Mouse (Mus musculus) lung, adult 2 months (tissue): ENCODE measurements around the gene Slc16a4. TPM values are rescaled to one million over a fixed set of nuclear protein-coding genes. Genes with fewer than 3 reads are reported as not detected.
A peak's percentile ranks its signal among the peaks of the same experiment; 100 is the strongest.

Source experiments
- DNase-seq: peaks from one replicate; pipeline ENCODE4 v3.0.0; 2022
- H3K4me1 ChIP-seq: fragments of 200-500 bp; 2 replicates; pipeline ENCODE4 v1.6.1; 2011; ENCODE audit warnings: low read length; ENCODE audit not compliant: control insufficient read depth, insufficient read depth
- H3K4me3 ChIP-seq: fragments of 200-500 bp; replicated peaks from 2 replicates; pipeline ENCODE3; 2011; ENCODE audit warnings: low read depth, mild to moderate bottlenecking, control low read depth, low read length; ENCODE audit errors: extremely low read depth
- CTCF ChIP-seq: fragments of 200-500 bp; IDR thresholded peaks from 2 replicates; pipeline ENCODE4 v1.5.1; 2011; ENCODE audit warnings: mild to moderate bottlenecking, low read length, control low read depth; ENCODE audit not compliant: insufficient read depth
- POLR2A ChIP-seq: fragments of 200-500 bp; IDR thresholded peaks from 2 replicates; pipeline ENCODE4 v1.6.1; 2011; ENCODE audit warnings: low read depth, mild to moderate bottlenecking, control low read depth, low read length, borderline replicate concordance; ENCODE audit errors: extremely low read depth
- WGBS: fragments of 180-500 bp; shearing (Covaris S2); methylation state at CpG from one replicate; pipeline ENCODE4 v1.1.7; 2018; 5-methylcytosine and 5-hydroxymethylcytosine counted together
- polyA plus RNA-seq: library from polyadenylated mRNA; depleted of rRNA; stranded (reverse); fragments of >200 nt; gene quantifications from 2 replicates; pipeline ENCODE4 v1.2.3, GENCODE M21; 2012

The Slc16a4 gene
- polyA plus RNA-seq, 1 experiment: 0.44 TPM

- 46% methylated on average over 8 of the region's 8 CpGs for WGBS
- DNase-seq: no peak
- no peak overlapping the region for H3K4me3 ChIP-seq
- no peaks in the 10 kb centered on the region; the same call in 1 of the 2 replicates for H3K4me1 ChIP-seq
- TF ChIP-seq POLR2A: no peak
- no peak for TF ChIP-seq CTCF
Observed at GRCm38 (mm10) chr3:107260956-107261850, 29.8 kb upstream of the Slc16a4 start.

GRCm38 (mm10) chr3:107261851-107262165, 29.2 kb upstream of the Slc16a4 start:
- no peak for DNase-seq
- WGBS: 42% methylated on average over 7 of the region's 7 CpGs
- Histone ChIP-seq H3K4me3 (no peak overlapping the region), H3K4me1 (no peaks in the 10 kb centered on the region; the same call in 1 of the 2 replicates)
- TF ChIP-seq POLR2A (no peak), CTCF (no peak)

- 68% methylated on average over 2 of the region's 2 CpGs for WGBS
- DNase-seq: no peak
- H3K4me3 ChIP-seq: no peak overlapping the region
- H3K4me1 ChIP-seq: no peaks in the 10 kb centered on the region
- TF ChIP-seq POLR2A (no peak), CTCF (no peak)
Observed at GRCm38 (mm10) chr3:107266814-107267345, 24.1 kb upstream of the Slc16a4 start.

GRCm38 (mm10) chr3:107272433-107272832, 18.6 kb upstream of the Slc16a4 start:
- no peak for DNase-seq
- TF ChIP-seq CTCF (no peak), POLR2A (no peak)

GRCm38 (mm10) chr3:107273820-107274219, 17.2 kb upstream of the Slc16a4 start:
- DNase-seq: peak; percentile 40
- Histone ChIP-seq H3K4me1 (peaks cover 2% of the 10 kb centered on the region; the same call in 1 of the 2 replicates), H3K4me3 (no peak overlapping the region)
- TF ChIP-seq POLR2A (no peak), CTCF (peak; percentile 76)
- WGBS: 11% methylated on average over 3 of the region's 3 CpGs

More at GRCm38 (mm10) chr3:107272433-107272832, 18.6 kb upstream of the Slc16a4 start:
- WGBS: 91% methylated on average over 3 of the region's 3 CpGs
- no peak overlapping the region for H3K4me3 ChIP-seq
- no peaks in the 10 kb centered on the region for H3K4me1 ChIP-seq

- no peak for DNase-seq
- TF ChIP-seq POLR2A (no peak), CTCF (no peak)
- Histone ChIP-seq H3K4me3 (no peak overlapping the region), H3K4me1 (peaks cover 7% of the 10 kb centered on the region)
- 58% methylated on average over 5 of the region's 5 CpGs for WGBS
Observed at GRCm38 (mm10) chr3:107275351-107275750, 15.7 kb upstream of the Slc16a4 start.

- 67% methylated on average over 4 of the region's 4 CpGs for WGBS
- no peak for TF ChIP-seq POLR2A
- no peak for TF ChIP-seq CTCF
Observed at GRCm38 (mm10) chr3:107275996-107276395, 15.0 kb upstream of the Slc16a4 start.

GRCm38 (mm10) chr3:107276626-107277025, 14.4 kb upstream of the Slc16a4 start:
- DNase-seq: no peak
- Histone ChIP-seq H3K4me3 (no peak overlapping the region), H3K4me1 (peaks cover 7% of the 10 kb centered on the region)
- TF ChIP-seq CTCF (no peak), POLR2A (no peak)
- WGBS: 86% methylated on average over 3 of the region's 3 CpGs

More at GRCm38 (mm10) chr3:107275996-107276395, 15.0 kb upstream of the Slc16a4 start:
- Histone ChIP-seq H3K4me3 (no peak overlapping the region), H3K4me1 (peaks cover 7% of the 10 kb centered on the region)
- DNase-seq: no peak

GRCm38 (mm10) chr3:107278479-107279269, 12.4 kb upstream of the Slc16a4 start, which contains the start of gene Lamtor5:
Gene Lamtor5, plus strand, starts transcription at chr3:107278858.
- TF ChIP-seq POLR2A (peak; percentile 69; the same call in 1 of the 2 replicates), CTCF (no peak)
- Histone ChIP-seq H3K4me1 (peaks cover 7% of the 10 kb centered on the region), H3K4me3 (peak within 1 kb of the TSS; percentile 95)
- DNase-seq: peak; percentile 90
- WGBS: 2% methylated on average over 43 of the region's 43 CpGs
